Mouse (Mus musculus): ENCODE data around the gene Abhd8.

The Abhd8 gene

DNA sequence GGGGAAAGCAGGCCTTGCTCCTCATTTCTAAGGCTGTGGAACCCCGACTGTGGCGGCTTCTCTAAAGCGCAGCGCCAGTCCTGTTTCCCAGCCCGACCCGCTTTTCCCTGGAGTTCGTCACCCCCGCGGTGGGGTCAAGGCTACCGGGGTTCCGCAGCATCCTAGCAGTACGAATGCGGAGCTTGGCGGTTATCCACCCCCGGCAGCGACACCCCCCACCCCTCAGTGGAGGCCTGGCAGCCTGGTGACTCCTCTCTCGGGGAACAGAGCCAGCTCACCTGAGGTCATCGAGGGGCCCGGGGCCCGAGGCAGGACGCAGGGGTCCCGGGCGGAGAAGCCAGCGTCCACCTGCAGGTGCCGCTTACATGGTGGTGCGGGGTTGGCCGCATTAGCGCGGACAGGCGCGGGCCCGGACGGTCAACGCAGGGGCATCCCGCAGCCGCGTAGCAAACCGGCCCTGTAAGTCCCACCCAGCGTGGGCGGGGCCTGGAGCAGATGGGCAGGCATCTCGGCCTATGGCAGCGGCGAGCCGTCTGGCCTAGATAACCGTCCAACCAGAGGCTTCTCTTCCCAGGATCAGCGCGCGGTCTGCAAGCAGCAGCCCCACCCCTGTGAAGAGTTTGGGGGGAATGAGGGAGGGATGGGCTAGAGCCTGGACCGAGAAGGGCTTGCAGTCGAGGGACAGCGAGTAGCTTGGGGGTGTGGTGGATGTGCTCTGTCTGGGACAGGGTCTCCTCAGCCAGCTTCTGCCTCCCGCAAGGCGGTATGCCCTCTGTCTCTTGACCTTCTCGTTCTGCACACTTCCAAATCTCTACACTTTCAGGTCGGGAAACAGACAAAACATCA lies at the start of gene Abhd8:
TSS of gene Abhd8 (minus strand) at position 468 of the 846 bp plus-strand sequence.
- in situ Hi-C loops (cut with MboI, MseI) = loop anchor here in 1 of 2 experiments (10.0 kb wide), 1 partner anchor 669 kb away; no protein-coding TSS in a partner anchor

DNA sequence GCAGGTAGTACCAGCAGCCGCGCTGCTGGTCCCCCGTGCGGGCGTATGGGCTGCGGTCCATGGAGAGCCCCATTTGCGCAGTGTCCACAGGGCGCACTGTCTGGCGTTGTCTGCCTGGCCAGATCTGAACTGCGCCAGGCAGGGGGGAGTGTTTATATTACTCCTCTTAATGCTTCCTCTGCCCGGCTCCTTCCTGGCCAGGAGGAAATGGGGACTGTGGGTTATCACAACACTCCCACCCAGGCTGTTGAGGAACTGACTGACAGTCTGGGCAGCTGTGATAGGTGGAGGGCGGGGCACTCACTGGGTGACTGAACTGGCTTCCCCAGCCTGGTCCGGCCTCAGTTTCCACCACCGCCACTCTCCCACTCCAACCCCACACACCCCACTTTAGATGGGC lies 48.2 kb upstream of the Abhd8 start, which contains the start of gene Plvap:
TSS of gene Plvap (minus strand) at position 109 of the 400 bp plus-strand sequence.
- in situ Hi-C loops (cut with MboI, MseI) = no loop called here

DNA sequence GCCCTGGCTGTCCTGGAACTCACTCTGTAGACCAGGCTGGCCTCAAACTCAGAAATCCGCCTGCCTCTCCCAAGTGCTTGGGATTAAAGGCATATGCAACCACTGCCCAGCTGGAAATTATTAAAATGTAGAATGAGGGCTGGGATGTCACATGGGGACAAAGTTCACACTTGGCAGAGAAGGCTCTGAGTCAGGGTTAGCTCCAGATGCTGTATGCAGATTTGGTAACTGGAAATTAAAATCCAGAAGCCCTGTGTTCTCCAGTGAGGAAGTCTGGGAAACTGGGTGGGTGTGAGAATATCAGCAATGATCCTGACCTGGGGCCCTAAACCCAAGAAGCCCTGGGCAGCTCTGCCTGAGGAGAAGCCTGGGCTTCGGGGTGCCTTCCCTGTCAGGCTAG lies 45.9 kb upstream of the Abhd8 start:
- in situ Hi-C loops (cut with MboI, MseI) = no loop called here

DNA sequence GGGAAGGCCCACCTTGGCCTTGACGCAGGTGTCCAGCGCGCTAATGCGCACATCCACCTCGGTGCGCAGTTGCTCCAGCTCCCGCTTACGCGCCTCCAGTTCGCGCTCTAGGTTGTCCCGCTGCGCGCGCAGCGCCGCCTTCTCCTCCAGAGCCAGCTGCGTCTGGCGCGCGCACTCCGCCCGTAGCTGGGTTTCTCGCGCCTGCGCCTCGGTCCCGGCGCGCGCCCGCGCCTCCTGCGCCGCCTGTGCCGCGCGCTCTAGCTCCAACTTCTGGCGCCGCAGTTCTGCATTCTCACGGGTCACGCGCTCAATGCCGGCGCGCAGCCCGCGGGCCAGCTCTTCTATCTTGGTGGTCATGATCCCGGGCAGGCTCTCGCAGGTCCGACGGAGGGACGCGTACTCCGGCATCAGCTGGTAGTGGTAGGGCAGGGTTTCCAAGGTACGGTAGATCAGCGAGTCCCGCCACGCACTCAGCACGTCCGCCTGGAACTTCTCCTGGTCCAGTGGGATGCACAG lies 44.2 kb upstream of the Abhd8 start:
- in situ Hi-C loops (cut with MboI, MseI) = no loop called here

DNA sequence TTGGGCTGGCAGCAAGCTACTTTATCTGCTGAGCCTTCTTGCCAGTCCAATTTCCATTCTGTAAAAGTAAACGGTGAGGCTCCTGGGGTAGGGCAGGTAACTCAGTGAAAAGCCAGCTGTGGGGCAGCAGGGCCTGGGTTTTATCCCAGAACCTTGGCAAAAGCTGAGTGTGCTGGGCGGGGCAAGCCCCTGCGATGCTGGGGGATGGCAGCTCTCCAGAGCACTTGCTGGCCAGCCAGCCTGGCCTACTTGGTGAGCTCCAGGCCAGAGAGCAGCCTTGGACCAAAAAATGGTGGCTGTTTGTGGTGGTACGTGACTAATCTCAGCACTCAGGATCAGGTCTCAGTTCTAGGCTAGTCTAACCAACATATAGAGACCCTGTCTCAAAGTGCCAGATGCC lies 42.5 kb upstream of the Abhd8 start:
- in situ Hi-C loops (cut with MboI, MseI) = no loop called here

DNA sequence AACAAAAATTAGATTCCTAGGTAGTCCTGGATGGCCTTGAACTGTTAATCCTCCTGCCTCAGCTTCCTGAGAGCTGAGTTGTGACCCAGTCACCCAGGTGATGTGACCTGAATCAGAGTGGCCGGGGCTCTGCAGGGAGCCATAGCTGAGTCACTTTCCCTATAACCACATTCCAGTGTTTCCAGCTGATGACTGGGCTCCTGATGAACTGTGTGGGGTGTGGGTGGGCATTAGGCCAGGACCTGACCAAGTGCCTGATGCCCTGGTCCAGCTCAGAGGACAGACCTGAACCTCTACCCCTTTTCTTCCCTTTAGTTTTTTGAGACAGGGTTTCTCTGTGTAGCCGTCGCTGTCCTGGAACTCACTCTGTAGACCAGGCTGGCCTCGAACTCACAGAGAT lies 41.9 kb upstream of the Abhd8 start:
- in situ Hi-C loops (cut with MboI, MseI) = no loop called here

DNA sequence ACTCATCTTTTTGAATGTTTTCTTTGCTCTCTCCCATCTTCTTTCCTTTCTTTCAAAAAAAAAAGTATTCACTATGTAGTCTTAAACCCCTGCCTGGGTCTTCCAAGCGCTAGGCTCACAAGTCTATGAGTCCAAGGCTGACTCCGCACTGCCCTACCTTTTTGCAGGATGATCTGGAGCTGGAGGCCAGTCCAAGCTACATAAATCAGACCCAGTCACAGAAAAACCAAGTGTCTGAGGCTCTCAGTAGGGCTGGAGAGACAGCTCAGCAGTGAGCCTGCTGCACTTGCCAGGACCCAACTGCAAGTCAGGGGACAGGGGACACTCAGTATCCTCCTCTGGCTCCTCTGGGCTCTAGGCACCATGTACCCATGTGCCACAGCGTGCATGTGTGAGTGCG lies 40.9 kb upstream of the Abhd8 start:
- in situ Hi-C loops (cut with MboI, MseI) = no loop called here

DNA sequence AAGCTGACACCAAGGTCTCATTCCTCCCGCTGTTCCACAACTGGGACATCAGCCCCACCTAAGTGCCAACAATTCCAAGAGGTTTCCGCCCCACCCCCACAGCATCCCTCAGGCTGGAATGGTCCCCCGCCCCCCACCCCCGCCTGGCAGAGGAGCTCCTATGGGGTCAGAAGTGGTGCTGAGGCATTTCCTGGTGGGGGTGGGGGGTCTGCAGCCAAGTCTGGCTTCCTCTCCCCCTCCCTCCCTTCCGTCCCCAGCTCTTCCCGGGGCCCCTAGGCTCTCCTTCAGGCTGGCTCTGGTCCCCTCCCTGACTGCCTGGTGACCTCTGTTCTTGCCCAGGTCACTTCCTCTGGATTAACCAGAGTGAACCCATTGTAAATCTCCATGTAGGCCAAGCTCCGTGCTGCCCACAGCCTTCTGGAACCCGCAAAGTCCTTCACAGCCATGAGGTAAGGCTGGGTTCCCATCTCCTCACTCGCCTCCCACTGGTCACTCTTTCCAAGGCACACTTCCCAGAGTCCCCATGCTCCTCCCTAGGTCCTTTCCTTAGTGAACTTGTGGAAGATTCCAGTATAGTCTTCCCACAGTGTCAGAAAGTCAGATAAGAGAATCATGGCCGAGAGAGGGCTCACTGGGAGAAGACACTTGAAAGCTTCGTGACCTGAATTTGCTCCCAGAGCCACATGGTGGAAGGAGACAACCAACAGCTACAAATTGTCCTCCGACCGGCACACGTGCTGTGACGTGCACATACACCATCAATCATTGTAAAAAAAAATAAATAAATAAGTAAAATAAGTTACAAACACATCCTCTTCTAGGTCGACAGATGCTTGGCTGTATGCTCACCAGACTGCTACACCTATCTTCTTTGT lies 35.6 kb upstream of the Abhd8 start:
- in situ Hi-C loops (cut with MboI, MseI) = no loop called here

DNA sequence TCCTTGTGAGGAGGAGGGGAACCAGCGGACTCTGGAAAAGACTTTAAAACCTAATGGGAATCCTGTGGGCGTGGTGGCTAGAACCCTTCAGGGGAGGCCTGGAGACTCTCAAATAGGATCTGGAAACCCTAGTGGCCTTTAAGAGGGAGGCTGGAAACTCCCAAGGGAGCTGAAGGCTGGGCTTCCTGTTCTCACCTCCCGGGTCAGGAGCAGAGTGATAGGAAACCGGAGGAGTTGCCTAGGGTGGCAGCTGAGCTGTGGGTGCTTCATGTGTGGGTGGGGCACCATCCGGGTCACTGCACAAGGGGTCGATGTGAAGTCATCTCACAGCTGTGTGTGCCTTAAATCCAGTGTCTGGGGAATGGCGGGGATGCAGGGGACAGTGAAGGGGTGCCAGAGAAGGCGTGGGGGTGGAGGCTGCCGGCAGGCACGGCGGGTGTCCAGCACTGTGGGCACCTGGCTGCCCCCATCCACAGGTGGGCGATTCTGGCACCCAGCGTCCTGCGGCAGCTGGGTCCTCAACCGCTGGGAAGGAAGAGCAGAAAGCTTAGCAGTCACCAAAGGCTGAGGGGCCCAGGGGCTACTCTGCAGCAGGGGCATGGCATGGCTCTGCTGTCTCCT lies 34.5 kb upstream of the Abhd8 start:
- in situ Hi-C loops (cut with MboI, MseI) = no loop called here

DNA sequence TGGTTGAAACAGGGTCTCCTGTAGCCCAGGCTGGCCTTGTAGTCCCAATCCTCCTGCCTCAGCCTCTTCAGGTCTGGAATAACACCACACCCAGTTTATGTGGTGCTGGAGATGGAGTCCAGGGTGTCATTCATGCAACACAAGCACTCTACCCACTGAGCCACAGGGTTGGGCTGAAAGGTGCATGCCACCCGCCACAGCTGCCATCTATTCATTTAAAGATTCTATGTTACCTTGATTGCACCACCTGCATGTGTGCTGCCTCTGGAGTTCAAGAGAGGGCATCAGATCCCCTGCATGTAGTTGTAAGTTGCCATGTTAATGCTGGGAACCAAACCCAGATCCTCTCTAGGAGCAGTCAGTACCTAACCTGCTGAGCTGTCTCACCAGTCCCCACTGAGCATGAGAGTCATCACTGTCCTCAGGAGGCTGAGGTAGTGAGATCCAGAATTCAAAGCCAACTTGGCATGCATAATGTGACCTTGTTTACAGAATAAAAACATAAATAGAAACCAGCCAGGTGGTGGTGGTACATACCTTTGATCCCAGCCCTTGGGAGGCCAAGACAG lies 33.7 kb upstream of the Abhd8 start:
- in situ Hi-C loops (cut with MboI, MseI) = no loop called here

DNA sequence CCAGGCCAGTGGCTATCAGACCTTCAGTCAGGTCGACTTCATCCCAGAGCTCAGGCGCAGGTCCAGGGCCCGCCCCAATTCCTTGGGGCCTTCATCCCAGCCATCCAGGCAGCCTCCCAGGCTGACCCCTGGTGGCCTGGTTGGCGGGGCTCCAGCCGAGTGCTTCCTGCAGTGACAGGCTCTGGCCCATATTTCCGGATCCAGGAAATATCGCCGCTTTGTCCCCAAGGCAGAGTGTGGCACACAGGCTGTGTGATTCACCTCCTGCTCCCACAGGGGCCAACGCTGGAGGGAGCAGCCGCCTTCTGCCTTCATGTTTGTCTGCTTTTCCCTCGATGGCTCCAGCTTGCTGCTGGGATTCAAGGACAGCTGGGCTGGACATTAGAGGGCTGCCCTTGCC lies 33.0 kb upstream of the Abhd8 start:
- in situ Hi-C loops (cut with MboI, MseI) = no loop called here

DNA sequence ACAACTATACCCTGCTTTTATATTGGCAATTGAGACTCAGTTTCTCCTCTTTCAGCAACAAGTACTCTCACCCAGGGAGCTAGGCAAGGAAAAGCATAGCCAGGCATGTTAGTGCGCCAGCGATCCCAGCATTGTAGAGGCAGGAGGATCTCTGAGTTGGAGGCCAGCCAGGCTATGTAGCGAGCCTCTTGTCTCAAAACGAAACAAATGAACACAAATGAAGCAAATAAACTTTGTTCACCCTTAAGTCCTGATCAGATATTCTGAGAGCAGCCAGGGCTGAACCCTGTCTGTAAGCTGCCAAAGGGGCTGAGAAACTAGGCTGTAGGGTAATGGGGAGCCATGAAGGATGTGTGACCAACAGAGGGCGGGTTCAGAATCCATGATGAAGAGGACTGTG lies 32.4 kb upstream of the Abhd8 start:
- in situ Hi-C loops (cut with MboI, MseI) = no loop called here

DNA sequence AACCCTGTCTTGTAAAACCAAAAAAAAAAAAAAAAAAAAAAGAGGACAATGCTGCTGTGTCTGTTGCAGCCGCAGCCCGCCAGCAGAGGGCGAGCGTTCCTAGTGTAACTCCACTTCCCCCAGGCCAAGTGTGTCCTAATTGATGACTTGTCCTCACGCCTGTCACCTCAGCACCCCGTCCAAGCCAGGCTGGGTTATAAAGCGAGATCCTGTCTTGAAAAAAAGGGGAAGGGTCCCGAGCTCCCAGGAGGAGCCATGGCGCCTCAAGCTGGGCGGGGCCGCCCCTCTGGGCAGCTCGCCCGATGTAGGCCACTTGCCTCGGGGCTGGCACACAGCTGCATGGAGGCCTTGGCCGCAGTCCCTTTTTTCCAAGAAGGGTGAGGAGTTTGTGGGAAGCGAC lies 31.6 kb upstream of the Abhd8 start:
- in situ Hi-C loops (cut with MboI, MseI) = no loop called here

DNA sequence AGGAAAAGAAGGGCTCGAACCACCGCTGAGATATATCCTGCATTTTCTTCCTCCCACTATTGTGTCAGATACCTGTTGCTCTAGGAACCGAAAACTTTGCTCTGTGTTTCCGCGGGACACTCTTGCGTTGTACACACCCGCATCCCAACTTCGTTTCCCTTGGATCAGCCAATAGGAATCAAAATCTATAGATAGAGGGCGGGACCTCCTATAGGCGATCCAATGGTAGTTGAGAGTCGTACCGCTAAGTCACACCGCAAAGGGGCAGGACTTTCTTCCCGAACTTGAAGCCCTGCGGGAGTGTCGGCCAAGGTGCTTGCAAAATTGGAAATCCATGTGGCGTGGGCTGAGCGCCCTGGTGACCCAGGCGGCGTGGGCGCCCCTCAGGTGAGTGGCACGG lies 25.0 kb upstream of the Abhd8 start:
- in situ Hi-C loops (cut with MboI, MseI) = no loop called here

DNA sequence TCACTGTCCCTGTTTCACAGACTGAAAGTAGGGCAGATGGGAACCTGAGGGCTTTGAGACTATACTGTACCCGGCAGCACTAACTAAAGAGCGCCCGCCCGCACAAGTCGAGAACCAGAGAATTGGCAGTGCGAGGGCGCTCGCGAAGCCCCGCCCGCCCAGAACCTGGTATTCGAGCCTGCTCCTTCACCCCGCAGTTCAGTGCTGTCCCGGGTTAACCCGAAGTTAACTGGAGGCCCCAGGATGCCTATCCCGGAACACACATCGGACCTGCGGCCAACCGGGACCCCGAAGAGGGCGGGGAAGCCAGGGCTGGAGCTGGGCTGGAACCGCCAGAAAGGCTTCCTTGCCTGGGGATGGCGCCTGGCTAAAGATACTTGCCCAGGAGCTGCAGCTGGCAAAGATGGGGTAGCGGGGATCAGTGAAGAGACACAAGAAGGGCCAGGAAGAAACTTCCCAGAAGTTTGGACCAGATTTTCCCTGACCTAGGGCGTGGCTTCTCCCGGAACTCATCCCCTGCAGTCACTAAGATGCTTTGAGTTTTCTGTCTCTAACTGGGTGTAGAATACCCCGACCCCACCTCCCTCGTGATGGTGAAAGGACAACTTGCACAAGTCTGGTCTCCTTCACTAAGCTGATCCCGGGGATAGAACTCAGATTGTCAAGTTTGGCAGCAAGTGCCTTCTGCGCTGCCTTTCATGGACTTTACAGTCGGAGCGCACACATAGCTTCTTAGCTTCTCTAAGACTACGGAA lies 24.4 kb upstream of the Abhd8 start, which contains the start of gene Gtpbp3:
TSS of gene Gtpbp3 (plus strand) at position 413 of the 755 bp plus-strand sequence.
- in situ Hi-C loops (cut with MboI, MseI) = no loop called here

DNA sequence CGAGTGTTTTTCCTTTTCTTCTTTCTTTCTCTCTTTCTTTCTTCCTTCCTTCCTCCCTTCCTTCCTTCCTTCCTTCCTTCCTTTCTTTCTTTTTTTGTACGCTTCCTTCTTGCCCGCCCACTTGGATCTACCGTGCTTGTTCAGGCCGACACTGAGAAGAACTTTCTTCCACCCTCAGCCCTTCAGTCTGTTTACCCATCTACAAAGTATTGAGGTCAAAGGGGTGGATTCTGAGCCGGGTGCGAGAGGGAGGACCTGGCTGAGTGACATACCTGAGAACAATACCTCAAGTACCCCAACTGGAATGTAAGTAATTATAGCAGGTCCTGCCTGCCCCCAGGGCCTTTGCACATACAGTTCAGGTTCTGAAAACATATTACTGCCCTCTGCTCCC lies 22.7 kb upstream of the Abhd8 start:
- in situ Hi-C loops (cut with MboI, MseI) = no loop called here

DNA sequence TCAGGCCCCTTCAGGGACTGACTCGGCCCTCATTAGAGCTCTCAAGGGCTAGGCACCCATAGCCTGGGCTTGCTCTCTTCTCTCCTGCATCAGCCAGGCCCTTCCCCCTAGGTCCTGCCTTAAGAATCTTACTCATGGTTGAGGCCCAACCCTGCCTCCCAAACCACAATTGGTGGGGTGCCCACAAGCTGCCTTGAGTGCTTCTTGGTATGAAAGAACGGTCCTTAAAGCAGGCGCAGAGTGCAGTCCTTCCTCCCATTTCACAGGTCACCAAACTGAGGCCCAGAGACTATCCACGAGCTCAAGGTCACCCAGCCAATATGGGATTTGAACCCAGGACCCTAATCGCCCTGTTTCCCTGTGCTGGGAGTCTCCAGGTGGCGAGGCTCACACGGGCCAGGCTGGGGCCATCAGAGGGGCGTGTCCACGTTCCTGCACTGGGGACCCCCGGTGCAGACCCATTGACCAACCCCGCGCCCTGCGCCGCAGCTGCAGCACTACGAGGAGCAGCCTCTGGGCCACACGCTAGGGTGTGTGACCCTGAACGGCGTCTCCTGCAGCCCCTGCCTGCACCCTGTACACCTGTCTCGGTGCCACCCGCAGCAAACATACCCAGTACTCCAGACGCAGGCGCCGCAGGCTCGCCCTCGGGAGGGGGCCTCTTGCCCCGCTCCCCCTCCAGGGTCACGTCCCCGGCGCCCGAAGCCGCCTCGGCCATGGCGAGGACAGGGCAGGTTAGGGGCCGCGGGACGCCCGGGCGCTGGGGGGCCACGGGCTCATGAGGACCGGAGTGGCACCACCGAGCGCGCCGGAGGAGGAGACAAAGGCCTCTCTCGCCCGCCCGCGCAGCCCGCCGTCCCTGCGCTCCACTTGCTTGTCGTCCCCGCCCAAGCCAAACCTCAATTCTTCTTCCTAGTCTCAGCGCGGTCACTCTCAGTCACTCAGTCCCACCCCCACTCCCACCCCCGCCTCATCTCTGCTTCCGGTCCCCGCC lies 22.0 kb upstream of the Abhd8 start, which contains the start of gene Ano8:
TSS of gene Ano8 (minus strand) at position 822 of the 994 bp plus-strand sequence.
- in situ Hi-C loops (cut with MboI, MseI) = no loop called here

DNA sequence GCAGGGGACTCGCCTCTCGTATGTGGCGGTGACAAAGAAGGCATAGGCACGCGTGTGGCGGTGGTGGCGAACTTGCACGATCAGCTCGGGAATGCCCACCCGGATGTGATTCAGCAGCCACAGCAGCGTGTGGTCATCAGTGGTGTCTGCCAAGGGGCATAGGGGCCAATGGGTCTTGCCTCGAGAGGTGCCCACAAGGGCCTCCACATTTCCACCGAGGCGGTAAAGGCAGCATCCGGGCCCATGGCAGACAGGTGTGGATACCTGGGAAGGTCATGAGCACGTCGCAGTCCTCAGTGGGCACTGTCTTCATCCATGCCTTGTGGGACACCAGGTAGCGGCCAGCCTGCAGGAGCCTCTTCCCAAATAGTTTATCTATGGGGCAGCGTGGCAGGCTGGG lies 21.3 kb upstream of the Abhd8 start:
- in situ Hi-C loops (cut with MboI, MseI) = no loop called here

DNA sequence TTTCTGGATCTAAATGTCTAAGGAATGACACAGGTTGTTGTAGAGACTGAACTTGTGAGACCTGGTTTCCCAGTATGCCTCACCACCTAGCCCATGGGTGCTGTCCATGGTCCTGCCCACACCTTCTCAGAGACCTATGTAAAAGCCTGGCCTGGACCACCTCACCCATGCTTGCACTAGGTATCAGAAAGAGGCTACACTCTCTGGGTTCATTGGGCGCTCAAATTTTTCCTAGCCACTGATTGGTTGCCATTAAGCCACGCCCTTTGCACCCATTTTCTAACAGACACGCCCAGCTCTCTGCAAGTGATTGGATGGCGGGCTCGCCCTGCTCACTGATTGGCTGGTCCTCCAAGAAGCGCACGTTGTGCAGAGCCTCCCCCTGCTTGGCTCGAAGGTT lies 20.5 kb upstream of the Abhd8 start:
- in situ Hi-C loops (cut with MboI, MseI) = no loop called here

Data from T-helper 17 cell (primary cell).